ENCODE assay signal across 22 mouse cellular contexts in genomic region chr9:115686605-115687004, GRCm38 (mm10).
DNase-seq lines count a peak whose midpoint lies in the region; ATAC-seq lines count a peak whose summit lies in the region.
"Had no signal": no experiment of that assay in that cellular context is flagged by ENCODE, and none has a peak within 500 bp of the region (broad histone marks: within the 10 kb centered on the region; RNA-seq: fewer than 3 reads in every experiment).

No protein-coding gene starts in this region.

- no peaks in the 10 kb centered on the region for H3K27me3 ChIP-seq in midbrain, embryonic 15.5 days (replicated peaks)
- H3K27me3 ChIP-seq: hindbrain, embryonic 15.5 days; liver, embryonic 12.5 days; megakaryocyte, embryonic 14.5 days; midbrain, embryonic 13.5 days had no signal

- WGBS in midbrain, embryonic 15.5 days, result 95% methylated on average over 5 of the region's 5 CpGs

- no peak for ATAC-seq in midbrain, embryonic 15.5 days (replicated peaks)
- ATAC-seq: intestine, embryonic 16.5 days; liver, embryonic 12.5 days; midbrain, embryonic 13.5 days had no signal

- H3K9me3 ChIP-seq in midbrain, embryonic 15.5 days, result no peaks in the 10 kb centered on the region
- H3K9me3 ChIP-seq: heart, embryonic 10.5 days; hindbrain, embryonic 15.5 days; liver, embryonic 12.5 days; midbrain, embryonic 13.5 days had no signal

- peak; percentile 23 for DNase-seq in adrenal gland, postnatal 10 days
- no peak for DNase-seq in adrenal gland, adult 18-20 months (ENCODE audit: low spot score in 2 of 2)
- peak; percentile 18 for DNase-seq in ES-CJ7 (ENCODE audit: low read depth, low spot score)
- peak; percentile 43 for DNase-seq in ZHBTc4 (ENCODE audit: low read depth, low spot score)
- peak; percentile 26 for DNase-seq in lung, postnatal 14 days
- no peak for DNase-seq in Muller cell, postnatal 12 days (ENCODE audit: inconsistent ontology term)
- DNase-seq: cerebellum, adult 18-20 months; cerebellum, postnatal 14 days; gastrocnemius, adult 2 months; kidney, adult 9 months; kidney, postnatal 14 days; lung, embryonic 14.5 days; right cerebral cortex, postnatal 14 days; spleen, adult 18-20 months had no signal

- H3K4me2 ChIP-seq in midbrain, embryonic 15.5 days, result no peak overlapping the region
- H3K4me2 ChIP-seq: hindbrain, embryonic 15.5 days; liver, embryonic 12.5 days; lung, embryonic 14.5 days; midbrain, embryonic 13.5 days had no signal

- H3K4me3 ChIP-seq in midbrain, embryonic 15.5 days, result no peak overlapping the region
- H3K4me3 ChIP-seq: gastrocnemius, adult 2 months; heart, embryonic 10.5 days; hindbrain, embryonic 15.5 days; layer of hippocampus, adult 2 months; liver, embryonic 12.5 days; megakaryocyte, embryonic 14.5 days; midbrain, embryonic 13.5 days had no signal

- H3K36me3 ChIP-seq in midbrain, embryonic 15.5 days (replicated peaks), result no peaks in the 10 kb centered on the region
- H3K36me3 ChIP-seq: heart, embryonic 10.5 days; hindbrain, embryonic 15.5 days; liver, embryonic 12.5 days; midbrain, embryonic 13.5 days had no signal

- no peak overlapping the region for H3K27ac ChIP-seq in midbrain, embryonic 15.5 days
- H3K27ac ChIP-seq: gastrocnemius, adult 2 months; heart, embryonic 10.5 days; hindbrain, embryonic 15.5 days; layer of hippocampus, adult 2 months; liver, embryonic 12.5 days; midbrain, embryonic 13.5 days had no signal

- H3K4me1 ChIP-seq in midbrain, embryonic 15.5 days, result peaks cover 4% of the 10 kb centered on the region
- H3K4me1 ChIP-seq: liver, embryonic 12.5 days had no signal

- no peak overlapping the region for H3K9ac ChIP-seq in midbrain, embryonic 15.5 days
- H3K9ac ChIP-seq: hindbrain, embryonic 15.5 days; liver, embryonic 12.5 days; lung, embryonic 14.5 days; midbrain, embryonic 13.5 days had no signal

Comparison
In these comparisons a context has a peak if more than half of its experiments do, and no peak if none do; other contexts are left out.
1. DNase-seq: peak in adrenal gland, postnatal 10 days (single experiment), ES-CJ7 (single experiment), ZHBTc4 (single experiment) and lung, postnatal 14 days (single experiment); none in adrenal gland, adult 18-20 months (0 of 2) and Muller cell, postnatal 12 days (single experiment).